Mouse (Mus musculus): ENCODE measurements around the gene Tnrc6c. TPM values are rescaled to one million over a fixed set of nuclear protein-coding genes. Genes with fewer than 3 reads are reported as not detected.

The Tnrc6c gene
- total RNA-seq (2021): 10 to 100 TPM; 70.1 to 70.4 TPM
- long read RNA-seq, partial matches to known transcripts: 15 of 19 reads
- long read RNA-seq, other reads (novel, unspliced or antisense): 4 of 19 reads

GRCm38 (mm10) chr11:117653491-117654351, at the start of gene Tnrc6c:
Tnrc6c (plus strand) TSS chr11:117654289.
- DNase-seq (ENCODE audit: low spot score in 2 of 2): no peak

- no peak for DNase-seq (ENCODE audit: low spot score in 2 of 2)
These were observed 48.0 kb upstream of the Tnrc6c start for GRCm38 (mm10) chr11:117606137-117606536.

GRCm38 (mm10) chr11:117606605-117607203, 47.4 kb upstream of the Tnrc6c start:
- DNase-seq (ENCODE audit: low spot score in 2 of 2): no peak

GRCm38 (mm10) chr11:117608141-117608789, 45.8 kb upstream of the Tnrc6c start:
- no peak for DNase-seq (ENCODE audit: low spot score in 2 of 2)

GRCm38 (mm10) chr11:117608976-117609375, 45.1 kb upstream of the Tnrc6c start:
- no peak for DNase-seq (ENCODE audit: low spot score in 2 of 2)

- DNase-seq (ENCODE audit: low spot score in 2 of 2): no peak
These were observed 43.5 kb upstream of the Tnrc6c start for GRCm38 (mm10) chr11:117610589-117610988.

- peak in 1 of 2 experiments; percentile 30 for DNase-seq (ENCODE audit: low spot score in 2 of 2)
These were observed 43.0 kb upstream of the Tnrc6c start for GRCm38 (mm10) chr11:117611068-117611467.

GRCm38 (mm10) chr11:117611860-117612259, 42.2 kb upstream of the Tnrc6c start:
- no peak for DNase-seq (ENCODE audit: low spot score in 2 of 2)

- DNase-seq (ENCODE audit: low spot score in 2 of 2): no peak
These were observed 41.2 kb upstream of the Tnrc6c start for GRCm38 (mm10) chr11:117612885-117613284.

- DNase-seq (ENCODE audit: low spot score in 2 of 2): no peak
These were observed 36.7 kb upstream of the Tnrc6c start for GRCm38 (mm10) chr11:117617368-117617908.

GRCm38 (mm10) chr11:117618214-117618613, 35.9 kb upstream of the Tnrc6c start:
- no peak for DNase-seq (ENCODE audit: low spot score in 2 of 2)

GRCm38 (mm10) chr11:117618774-117619173, 35.3 kb upstream of the Tnrc6c start:
- DNase-seq (ENCODE audit: low spot score in 2 of 2): no peak

- no peak for DNase-seq (ENCODE audit: low spot score in 2 of 2)
These were observed 34.5 kb upstream of the Tnrc6c start for GRCm38 (mm10) chr11:117619581-117619980.

- DNase-seq (ENCODE audit: low spot score in 2 of 2): no peak
These were observed 28.9 kb upstream of the Tnrc6c start for GRCm38 (mm10) chr11:117625196-117625595.

GRCm38 (mm10) chr11:117626557-117626956, 27.5 kb upstream of the Tnrc6c start:
- DNase-seq (ENCODE audit: low spot score in 2 of 2): no peak

- peak; percentile 40 to 46 for DNase-seq (ENCODE audit: low spot score in 2 of 2)
These were observed 27.0 kb upstream of the Tnrc6c start for GRCm38 (mm10) chr11:117627060-117627562.

- DNase-seq (ENCODE audit: low spot score in 2 of 2): peak in 1 of 2 experiments; percentile 38
These were observed 26.3 kb upstream of the Tnrc6c start for GRCm38 (mm10) chr11:117627746-117628311.

GRCm38 (mm10) chr11:117628312-117628779, 25.7 kb upstream of the Tnrc6c start:
- peak; percentile 62 to 70 for DNase-seq (ENCODE audit: low spot score in 2 of 2)

- DNase-seq (ENCODE audit: low spot score in 2 of 2): no peak
These were observed 24.2 kb upstream of the Tnrc6c start for GRCm38 (mm10) chr11:117629865-117630264.

- no peak for DNase-seq (ENCODE audit: low spot score in 2 of 2)
These were observed 23.1 kb upstream of the Tnrc6c start for GRCm38 (mm10) chr11:117630868-117631565.

Data from layer of hippocampus, postnatal 10 days (tissue).